Mouse (Mus musculus) liver, embryonic 14.5 days (tissue): Measurements from ENCODE around the gene Mllt3. TPM values are rescaled to one million over a fixed set of nuclear protein-coding genes. Genes with fewer than 3 reads are reported as not detected.

Experiments
- ATAC-seq: fragments of 200-750 bp; cut with Nextera tagmentation; 2 replicates; pipeline ENCODE4 v1.8.0; 2017; ENCODE audit warnings: moderate number of reproducible peaks, mild to moderate bottlenecking, moderate library complexity; ENCODE audit not compliant: insufficient read depth
- DNase-seq, 3 experiments: peaks; one replicate each; pipeline ENCODE4 v3.0.0-alpha.2; 2012 to 2013; ENCODE audit warnings: low read depth in 3 of 3, low spot score in 3 of 3
- H3K27ac ChIP-seq: fragments of 300-500 bp; sonication (generic); 2 replicates; pipeline ENCODE4 v1.5.1; 2014; ENCODE audit warnings: moderate library complexity, mild to moderate bottlenecking, control low read depth, inconsistent platforms
- H3K27me3 ChIP-seq: fragments of 300-500 bp; sonication (generic); 2 replicates; pipeline ENCODE4 v1.6.1; 2014; ENCODE audit warnings: mild to moderate bottlenecking, low read length, moderate library complexity; ENCODE audit not compliant: control insufficient read depth, insufficient read depth
- H3K36me3 ChIP-seq: fragments of 300-500 bp; sonication (generic); replicated peaks from 2 replicates; pipeline ENCODE4 v1.6.1; 2014; ENCODE audit warnings: low read depth; ENCODE audit not compliant: control insufficient read depth, insufficient read depth
- H3K4me1 ChIP-seq, 2 experiments: fragments of 200-500 bp in 1 of 2; fragments of 300-500 bp in 1 of 2; sonication (generic) in 1 of 2; replicated peaks; 2 replicates each; pipeline ENCODE4 v1.6.1; 2012 to 2014; ENCODE audit warnings: antibody characterized with exemption in 1 of 2, inconsistent platforms in 1 of 2, low read length in 1 of 2; ENCODE audit not compliant: control insufficient read depth in 2 of 2, insufficient read depth in 2 of 2
- H3K4me2 ChIP-seq: fragments of 300-500 bp; sonication (generic); 2 replicates; pipeline ENCODE4 v1.6.1; 2014; ENCODE audit warnings: low read depth, mild to moderate bottlenecking, control low read depth, moderate library complexity
- H3K4me3 ChIP-seq, 2 experiments: fragments of 200-500 bp in 1 of 2; fragments of 300-500 bp in 1 of 2; sonication (generic) in 1 of 2; 2 replicates each; pipeline ENCODE4 v1.5.1; 2012 to 2014; ENCODE audit warnings: low read depth in 2 of 2, low read length in 2 of 2, mild to moderate bottlenecking in 2 of 2, control low read depth in 1 of 2, inconsistent platforms in 1 of 2, moderate library complexity in 1 of 2; ENCODE audit not compliant: insufficient read depth in 1 of 2
- H3K9ac ChIP-seq: fragments of 300-500 bp; sonication (generic); replicated peaks from 2 replicates; pipeline ENCODE4 v1.6.1; 2014; ENCODE audit warnings: mild to moderate bottlenecking, control low read depth, moderate library complexity
- H3K9me3 ChIP-seq: fragments of 300-500 bp; sonication (generic); 2 replicates; pipeline ENCODE4 v1.6.1; 2016; ENCODE audit warnings: low read length, mixed read lengths; ENCODE audit not compliant: control insufficient read depth
- CTCF ChIP-seq: IDR thresholded peaks from 2 replicates; pipeline ENCODE4 v1.5.1; 2016; ENCODE audit warnings: antibody characterized with exemption, low read depth, control low read depth
- EP300 ChIP-seq: IDR thresholded peaks from 2 replicates; pipeline ENCODE4 v1.6.1; 2016; ENCODE audit warnings: antibody characterized with exemption, low read depth
- WGBS: fragments of 180-500 bp; shearing (Covaris S2); extraction: QIAGEN DNeasy Blood & Tissue Kit; methylation state at CpG from one replicate; pipeline ENCODE4 v1.1.7; 2014; ENCODE audit not compliant: insufficient replicate concordance; 5-methylcytosine and 5-hydroxymethylcytosine counted together
- polyA plus RNA-seq, 2 experiments: library from polyadenylated mRNA; depleted of rRNA in 1 of 2; stranded (reverse) in 1 of 2; unstranded in 1 of 2; fragments of >200 nt; fragmentation: Nextera tagmentation in 1 of 2; extraction: Ambion mirVana in 1 of 2; gene quantifications; 2 replicates each; pipeline versions ENCODE4 v1.2.1 to v1.2.3; 2012 to 2014

Gene Mllt3
- polyA plus RNA-seq, 2 experiments = 52.8 to 87.7 TPM

DNA sequence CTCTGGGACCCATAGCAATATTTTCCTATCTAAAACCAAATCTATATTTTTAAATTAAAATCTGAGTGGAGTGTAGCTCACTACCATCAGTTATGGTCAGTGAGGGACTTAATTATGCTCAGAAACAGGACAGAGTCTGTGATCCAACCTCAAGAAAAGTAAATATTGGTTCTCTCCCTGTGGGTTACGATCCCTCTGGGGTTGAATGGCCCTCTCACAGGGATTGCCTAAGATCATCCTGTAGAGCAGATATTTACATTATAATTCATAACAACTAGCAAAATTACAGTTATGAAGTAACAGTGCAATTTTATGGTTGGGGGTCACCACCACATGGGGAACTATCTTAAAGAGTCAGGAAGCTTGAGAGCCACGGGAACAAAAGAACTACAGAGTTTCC, 152.9 kb downstream of the Mllt3 start:
- H3K27ac ChIP-seq = no peak overlapping the region
- no peaks in the 10 kb centered on the region for H3K9me3 ChIP-seq
- H3K27me3 ChIP-seq = no peaks in the 10 kb centered on the region
- no peak overlapping the region for H3K9ac ChIP-seq
- H3K36me3 ChIP-seq = no peaks in the 10 kb centered on the region
- no peak for DNase-seq
- peak overlapping the region; percentile 30 for H3K4me2 ChIP-seq
- ATAC-seq = no peak
- TF ChIP-seq CTCF = no peak
- TF ChIP-seq EP300 = no peak
- H3K4me3 ChIP-seq = peak overlapping the region; percentile 30 to 32; a peak in 3 of 4 replicates
- H3K4me1 ChIP-seq = no peaks in the 10 kb centered on the region
- 62% methylated on average over 2 of the region's 2 CpGs for WGBS

DNA sequence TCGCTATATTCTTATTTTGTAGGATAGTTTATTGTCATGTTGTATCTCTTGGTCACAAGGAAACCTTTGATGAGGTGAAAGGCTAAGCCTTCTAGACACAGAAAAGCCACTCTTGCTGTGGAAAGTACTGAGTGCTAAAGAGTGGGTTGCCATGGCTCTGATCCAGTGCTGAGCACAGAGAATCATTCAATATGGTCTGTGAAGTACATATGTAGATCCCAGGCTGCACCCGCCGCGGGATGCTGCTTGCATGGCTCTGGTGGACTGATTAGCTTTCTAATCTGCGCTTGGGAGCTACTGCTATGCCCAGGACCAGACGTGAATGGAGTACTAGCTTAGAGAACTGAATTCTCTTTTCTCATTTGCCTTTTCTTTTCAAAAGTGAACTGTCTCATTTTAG, 154.5 kb downstream of the Mllt3 start:
- H3K4me2 ChIP-seq = 0 out of 2 replicates have a peak overlapping the region, but pooled peaks have one; percentile 0
- no peak overlapping the region for H3K4me3 ChIP-seq
- no peak for DNase-seq

GRCm38 (mm10) chr4:87870563-87870962, 162.6 kb downstream of the Mllt3 start:
- ATAC-seq = no peak
- WGBS = 48% methylated on average over 2 of the region's 2 CpGs

More for the DNA sequence above, 154.5 kb downstream of the Mllt3 start:
- WGBS = 70% methylated on average over 6 of the region's 6 CpGs
- H3K27ac ChIP-seq = no peak overlapping the region
- ATAC-seq = no peak
- no peaks in the 10 kb centered on the region for H3K36me3 ChIP-seq
- no peaks in the 10 kb centered on the region for H3K27me3 ChIP-seq
- no peak overlapping the region for H3K9ac ChIP-seq
- H3K9me3 ChIP-seq = no peaks in the 10 kb centered on the region
- TF ChIP-seq CTCF = no peak
- no peak for TF ChIP-seq EP300
- no peaks in the 10 kb centered on the region for H3K4me1 ChIP-seq

DNA sequence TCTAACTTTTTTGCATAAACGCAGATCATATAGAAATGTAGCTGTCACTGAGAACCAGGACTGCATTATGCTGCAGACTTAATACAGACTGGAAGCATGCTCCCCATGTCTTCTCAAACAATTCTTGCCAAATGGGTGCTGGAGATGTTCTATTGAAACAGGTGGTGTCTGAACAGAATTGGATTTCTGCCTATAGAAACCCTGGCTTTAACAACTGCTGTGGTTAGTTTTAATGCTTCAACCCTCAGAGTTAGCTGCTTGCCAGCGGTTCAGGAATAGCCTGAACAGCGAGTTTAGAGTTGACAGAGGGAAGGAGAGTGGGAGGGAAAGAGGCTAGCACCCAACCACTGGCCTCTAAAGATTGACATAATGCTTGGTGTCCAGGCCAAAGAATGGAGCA, 166.6 kb downstream of the Mllt3 start:
- Histone ChIP-seq H3K4me3 (no peak overlapping the region), H3K27ac (no peak overlapping the region), H3K4me1 (no peaks in the 10 kb centered on the region), H3K9me3 (no peaks in the 10 kb centered on the region), H3K27me3 (no peaks in the 10 kb centered on the region), H3K4me2 (no peak overlapping the region), H3K36me3 (no peaks in the 10 kb centered on the region), H3K9ac (no peak overlapping the region)
- ATAC-seq (no peak), DNase-seq (no peak)
- WGBS = 66% methylated on average over 3 of the region's 3 CpGs
- no peak for TF ChIP-seq EP300
- no peak for TF ChIP-seq CTCF

More at GRCm38 (mm10) chr4:87870563-87870962, 162.6 kb downstream of the Mllt3 start:
- H3K4me1 ChIP-seq = no peaks in the 10 kb centered on the region
- H3K9me3 ChIP-seq = no peaks in the 10 kb centered on the region
- no peak for DNase-seq
- no peak overlapping the region for H3K27ac ChIP-seq
- H3K36me3 ChIP-seq = no peaks in the 10 kb centered on the region; the same call in 1 of the 2 replicates
- TF ChIP-seq CTCF = no peak
- H3K4me2 ChIP-seq = no peak overlapping the region
- no peak overlapping the region for H3K9ac ChIP-seq
- no peak overlapping the region for H3K4me3 ChIP-seq
- no peaks in the 10 kb centered on the region for H3K27me3 ChIP-seq

- H3K36me3 ChIP-seq = no peaks in the 10 kb centered on the region
- ATAC-seq = no peak
- DNase-seq = no peak
- H3K4me2 ChIP-seq = no peak overlapping the region
- 39% methylated on average over 3 of the region's 3 CpGs for WGBS
- no peaks in the 10 kb centered on the region for H3K9me3 ChIP-seq
- no peak overlapping the region for H3K27ac ChIP-seq
- no peak for TF ChIP-seq EP300
- TF ChIP-seq CTCF = no peak
- H3K9ac ChIP-seq = no peak overlapping the region
- no peak overlapping the region for H3K4me3 ChIP-seq
- H3K27me3 ChIP-seq = no peaks in the 10 kb centered on the region
- no peaks in the 10 kb centered on the region for H3K4me1 ChIP-seq
Measured at GRCm38 (mm10) chr4:87865848-87866247, 167.3 kb downstream of the Mllt3 start.

- Histone ChIP-seq H3K4me1 (peaks cover 0 to 2% of the 10 kb centered on the region in 2 experiments; a peak in 1 of 4 replicates), H3K9me3 (no peaks in the 10 kb centered on the region), H3K36me3 (no peaks in the 10 kb centered on the region), H3K4me2 (no peak overlapping the region), H3K4me3 (no peak overlapping the region), H3K9ac (no peak overlapping the region), H3K27me3 (no peaks in the 10 kb centered on the region), H3K27ac (no peak overlapping the region)
- ATAC-seq (no peak), DNase-seq (no peak)
- TF ChIP-seq CTCF (no peak), EP300 (no peak)
- WGBS = 59% methylated on average over 3 of the region's 3 CpGs
Measured at GRCm38 (mm10) chr4:87865041-87865440, 168.1 kb downstream of the Mllt3 start.
